8 mouse cellular contexts compared by ENCODE assay signal in the genomic region with DNA sequence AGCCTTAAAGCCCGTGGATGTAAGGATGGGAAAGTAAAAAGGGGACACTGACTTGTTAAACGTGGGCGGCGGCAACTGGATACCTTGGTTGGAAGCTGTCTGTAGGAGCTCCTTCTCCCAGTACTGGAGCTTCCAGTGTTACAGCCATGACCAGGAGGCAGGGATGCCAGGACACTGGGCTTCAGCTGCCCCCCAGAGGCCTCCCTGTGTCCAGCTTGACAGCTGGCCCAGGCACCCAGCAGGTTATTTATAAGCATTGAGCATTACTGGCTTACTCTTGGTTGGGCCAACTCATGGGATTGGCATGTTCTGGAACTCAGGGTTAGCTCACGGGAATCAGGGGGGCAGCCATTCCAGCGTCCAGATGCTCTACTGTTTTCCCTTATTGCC. TPM values are rescaled to one million over a fixed set of nuclear protein-coding genes. Genes with fewer than 3 reads are reported as not detected.
DNase-seq lines count a peak whose midpoint lies in the region; ATAC-seq and TF ChIP-seq lines count a peak whose summit lies in the region.

No protein-coding gene starts in this region.

- H3K27me3 ChIP-seq in forebrain, embryonic 11.5 days (ENCODE audit: control insufficient read depth, insufficient read depth, low read length), result peaks cover 15% of the 10 kb centered on the region
- H3K27me3 ChIP-seq in limb, embryonic 13.5 days, result peaks cover 51% of the 10 kb centered on the region
- H3K27me3 ChIP-seq in myocyte (ENCODE audit: control insufficient read depth, insufficient read depth, insufficient read length), result no peaks in the 10 kb centered on the region

- peak overlapping the region; percentile 30 for H3K4me3 ChIP-seq in forebrain, embryonic 11.5 days (ENCODE audit: low read depth, low read length)
- peak overlapping the region; percentile 48 for H3K4me3 ChIP-seq in limb, embryonic 13.5 days
- H3K4me3 ChIP-seq in myocyte, result peak overlapping the region; percentile 20

- H3K4me2 ChIP-seq in forebrain, embryonic 11.5 days (ENCODE audit: low read depth, low read length, severe bottlenecking), result peak overlapping the region; percentile 63
- H3K4me2 ChIP-seq in limb, embryonic 13.5 days (replicated peaks), result peak overlapping the region; percentile 82
- peak overlapping the region; percentile 64 for H3K4me2 ChIP-seq in myocyte (ENCODE audit: low read depth)

- peak; percentile 82 for DNase-seq in Muller cell, postnatal 12 days (ENCODE audit: inconsistent ontology term)
- DNase-seq in forebrain, embryonic 11.5 days (ENCODE audit: low spot score), result no peak
- DNase-seq in heart, postnatal 36 days, result peak; percentile 45 to 64
- no peak for DNase-seq in right cerebral cortex, adult 2 months (ENCODE audit: low spot score in 2 of 2)
- DNase-seq in spleen, postnatal 10 days (ENCODE audit: low spot score in 2 of 2), result no peak

- H3K4me1 ChIP-seq in forebrain, embryonic 11.5 days (replicated peaks; ENCODE audit: control insufficient read depth, insufficient read depth, low read length), result 0 out of 2 replicates have a peak, but pooled peaks cover 3% of the 10 kb centered on the region
- H3K4me1 ChIP-seq in limb, embryonic 13.5 days, result peaks cover 13% of the 10 kb centered on the region

- H3K79me2 ChIP-seq in myocyte (ENCODE audit: control insufficient read depth, insufficient read depth), result no peaks in the 10 kb centered on the region

- H3K9me3 ChIP-seq in forebrain, embryonic 11.5 days (ENCODE audit: control insufficient read depth, low read length), result no peaks in the 10 kb centered on the region
- no peaks in the 10 kb centered on the region for H3K9me3 ChIP-seq in limb, embryonic 13.5 days

- H3K36me3 ChIP-seq in forebrain, embryonic 11.5 days (ENCODE audit: control insufficient read depth, insufficient read depth, low read length), result no peaks in the 10 kb centered on the region
- no peaks in the 10 kb centered on the region for H3K36me3 ChIP-seq in limb, embryonic 13.5 days
- H3K36me3 ChIP-seq in myocyte (ENCODE audit: control insufficient read depth, insufficient read depth), result no peaks in the 10 kb centered on the region

- H3ac ChIP-seq in myocyte (ENCODE audit: control insufficient read depth, insufficient read length), result peak overlapping the region; percentile 62

- 26% methylated on average over 6 of the region's 6 CpGs for WGBS in forebrain, embryonic 11.5 days
- WGBS in limb, embryonic 13.5 days, result 20% methylated on average over 6 of the region's 6 CpGs

- TF ChIP-seq POLR2A in myocyte (IDR thresholded peaks at IDR 0.05; ENCODE audit: insufficient read length, low read depth), result no peak

- ATAC-seq in forebrain, embryonic 11.5 days (replicated peaks; ENCODE audit: low FRiP score), result no peak
- peak; percentile 66; the same call in 1 of the 2 replicates for ATAC-seq in limb, embryonic 13.5 days (ENCODE audit: low FRiP score, low read depth)
- no peak for ATAC-seq in erythroblast, adult 5-6 weeks (replicated peaks; ENCODE audit: low FRiP score, poor library complexity, severe bottlenecking)

- intact Hi-C loops in heart, postnatal 36 days (cut with DNase I), result loop anchor here (1.0 kb wide), 1 partner anchor 23 kb away; a partner anchor contains a TSS

- H3K27ac ChIP-seq in forebrain, embryonic 11.5 days (ENCODE audit: low read depth, low read length), result no peak overlapping the region
- no peak overlapping the region for H3K27ac ChIP-seq in limb, embryonic 13.5 days

- peak overlapping the region; percentile 2; the same call in 1 of the 2 replicates for H3K9ac ChIP-seq in forebrain, embryonic 11.5 days (ENCODE audit: low read length)
- H3K9ac ChIP-seq in limb, embryonic 13.5 days, result no peak overlapping the region; the same call in 1 of the 2 replicates

TF ChIP-seq in myocyte, 11 proteins besides CTCF, POLR2A, EP300 and RAD21:
- TF ChIP-seq USF1 (IDR thresholded peaks at IDR 0.05; ENCODE audit: low read depth) (no peak), POLR2AphosphoS2 (IDR thresholded peaks at IDR 0.05; ENCODE audit: insufficient read length, low read depth) (no peak), CEBPB (IDR thresholded peaks at IDR 0.05; ENCODE audit: insufficient read depth, poor library complexity, severe bottlenecking) (no peak), MAX (IDR thresholded peaks at IDR 0.05; ENCODE audit: low read depth) (no peak), MYOG (IDR thresholded peaks at IDR 0.05; ENCODE audit: control insufficient read depth in 1 of 3, insufficient read depth in 1 of 3, insufficient read length in 2 of 3, low read depth in 2 of 3) (peak; percentile 85 to 96 (median 87)), E2F4 (IDR thresholded peaks at IDR 0.05; ENCODE audit: insufficient read depth) (no peak), TCF3 (IDR thresholded peaks at IDR 0.05; ENCODE audit: insufficient read length, low read depth) (peak; percentile 40), REST (IDR thresholded peaks at IDR 0.05; ENCODE audit: insufficient read depth, insufficient read length) (no peak), MYOD1 (IDR thresholded peaks at IDR 0.05; ENCODE audit: control insufficient read depth in 1 of 3, insufficient read length in 2 of 3, low read depth in 2 of 3) (peak; percentile 30 to 92 (median 86)), SRF (IDR thresholded peaks at IDR 0.05; ENCODE audit: control insufficient read depth, insufficient read length, low read depth) (no peak), TCF12 (IDR thresholded peaks at IDR 0.05; ENCODE audit: insufficient read depth, poor library complexity, severe bottlenecking) (peak; percentile 53)

RNA-seq across cellular contexts. Expression of a gene that starts 0.6 kb away (rescaled TPM):
- polyA plus RNA-seq in forebrain, embryonic 11.5 days (2014; fragmentation: Nextera tagmentation; extraction: Ambion mirVana), result 0.12 TPM in 1 of 2 replicates, not detected in the other
- total RNA-seq in heart, postnatal 36 days (2021), result 10 to 100 TPM; 13.1 to 17.9 TPM
- polyA plus RNA-seq in limb, embryonic 13.5 days (2015; fragmentation: Nextera tagmentation; extraction: Ambion mirVana), result 0.70 and 0.89 TPM in 2 replicates
- 3.5 TPM for polyA plus RNA-seq in myocyte (2012; fragmentation: generic; extraction: Trizol)
- total RNA-seq in erythroblast, adult 5-6 weeks (2015; ENCODE audit: low replicate concordance), result not detected in 2 replicates
- total RNA-seq in erythroblast, adult 5-6 weeks (2017; ENCODE audit: low replicate concordance), result not detected in 2 replicates

RNA-seq across cellular contexts. Expression of a gene that starts 16.0 kb away (rescaled TPM):
- polyA plus RNA-seq in forebrain, embryonic 11.5 days (2014; fragmentation: Nextera tagmentation; extraction: Ambion mirVana), result 122 and 135 TPM in 2 replicates
- total RNA-seq in heart, postnatal 36 days (2021), result 10 to 100 TPM; 82.2 to 94.1 TPM
- 96.7 and 98.9 TPM in 2 replicates for polyA plus RNA-seq in limb, embryonic 13.5 days (2015; fragmentation: Nextera tagmentation; extraction: Ambion mirVana)
- polyA plus RNA-seq in myocyte (2012; fragmentation: generic; extraction: Trizol), result 68.2 TPM
- 12.5 and 25.2 TPM in 2 replicates for total RNA-seq in erythroblast, adult 5-6 weeks (2015; ENCODE audit: low replicate concordance)
- total RNA-seq in erythroblast, adult 5-6 weeks (2017; ENCODE audit: low replicate concordance), result 3.3 and 6.0 TPM in 2 replicates

RNA-seq across cellular contexts. Expression of a gene that starts 16.1 kb away (rescaled TPM):
- 157 and 171 TPM in 2 replicates for polyA plus RNA-seq in forebrain, embryonic 11.5 days (2014; fragmentation: Nextera tagmentation; extraction: Ambion mirVana)
- total RNA-seq in heart, postnatal 36 days (2021), result 10 to 100 TPM; 47.1 to 48.1 TPM
- polyA plus RNA-seq in limb, embryonic 13.5 days (2015; fragmentation: Nextera tagmentation; extraction: Ambion mirVana), result 244 and 248 TPM in 2 replicates
- 85.2 TPM for polyA plus RNA-seq in myocyte (2012; fragmentation: generic; extraction: Trizol)
- 3.1 and 4.4 TPM in 2 replicates for total RNA-seq in erythroblast, adult 5-6 weeks (2015; ENCODE audit: low replicate concordance)
- 2.5 and 4.0 TPM in 2 replicates for total RNA-seq in erythroblast, adult 5-6 weeks (2017; ENCODE audit: low replicate concordance)

RNA-seq across cellular contexts. Expression of a gene that starts 22.7 kb away (rescaled TPM):
- 22.0 and 23.6 TPM in 2 replicates for polyA plus RNA-seq in forebrain, embryonic 11.5 days (2014; fragmentation: Nextera tagmentation; extraction: Ambion mirVana)
- total RNA-seq in heart, postnatal 36 days (2021), result under 1 TPM; 0.22 to 0.28 TPM
- polyA plus RNA-seq in limb, embryonic 13.5 days (2015; fragmentation: Nextera tagmentation; extraction: Ambion mirVana), result 14.5 and 15.5 TPM in 2 replicates
- 3.3 TPM for polyA plus RNA-seq in myocyte (2012; fragmentation: generic; extraction: Trizol)
- 7.9 and 12.7 TPM in 2 replicates for total RNA-seq in erythroblast, adult 5-6 weeks (2015; ENCODE audit: low replicate concordance)
- total RNA-seq in erythroblast, adult 5-6 weeks (2017; ENCODE audit: low replicate concordance), result 13.1 and 16.7 TPM in 2 replicates

RNA-seq across cellular contexts. Expression of a gene that starts 38.0 kb away (rescaled TPM):
- polyA plus RNA-seq in forebrain, embryonic 11.5 days (2014; fragmentation: Nextera tagmentation; extraction: Ambion mirVana), result 19.7 and 19.8 TPM in 2 replicates
- total RNA-seq in heart, postnatal 36 days (2021), result 10 to 100 TPM in 1 of 2 experiments, 1 to 10 TPM in 1; 8.3 to 13.3 TPM
- 26.0 and 26.3 TPM in 2 replicates for polyA plus RNA-seq in limb, embryonic 13.5 days (2015; fragmentation: Nextera tagmentation; extraction: Ambion mirVana)
- 11.6 TPM for polyA plus RNA-seq in myocyte (2012; fragmentation: generic; extraction: Trizol)
- 2.3 and 6.0 TPM in 2 replicates for total RNA-seq in erythroblast, adult 5-6 weeks (2015; ENCODE audit: low replicate concordance)
- total RNA-seq in erythroblast, adult 5-6 weeks (2017; ENCODE audit: low replicate concordance), result 3.5 and 6.0 TPM in 2 replicates

Comparison
In these comparisons a context has a peak if more than half of its experiments do, and no peak if none do; other contexts are left out.
1. DNase-seq: peak in Muller cell, postnatal 12 days (single experiment) and heart, postnatal 36 days (2 of 2); none in forebrain, embryonic 11.5 days (single experiment), right cerebral cortex, adult 2 months (0 of 2) and spleen, postnatal 10 days (0 of 2).
2. Peak in every context shown above with its lines, with median percentiles within 50 percentile points of each other: H3K4me2 ChIP-seq and H3K4me3 ChIP-seq.